8 mouse cellular contexts compared by ENCODE assay signal in the genomic region with DNA sequence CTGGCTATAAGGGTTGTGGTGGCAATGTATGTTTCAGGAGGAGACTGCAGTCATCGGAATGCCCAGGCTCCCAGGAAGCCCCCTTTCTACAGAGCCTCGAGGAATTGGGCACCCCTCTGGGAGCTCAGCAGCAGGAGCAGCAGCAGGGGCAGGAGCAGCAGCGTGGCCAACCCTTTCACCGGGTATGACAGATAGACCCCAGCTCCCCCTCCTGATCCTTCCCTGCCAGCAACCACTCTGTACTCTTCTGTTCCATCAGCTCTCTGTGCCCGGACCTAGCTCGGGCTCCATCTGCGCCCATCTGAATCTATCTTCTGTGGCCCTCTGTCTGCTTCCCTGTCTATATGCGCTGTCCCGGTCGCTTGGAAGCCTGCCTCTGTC. TPM values are rescaled to one million over a fixed set of nuclear protein-coding genes. Genes with fewer than 3 reads are reported as not detected.
DNase-seq lines count a peak whose midpoint lies in the region; ATAC-seq and TF ChIP-seq lines count a peak whose summit lies in the region.

No protein-coding gene starts in this region.

- peak overlapping the region; percentile 66 for H3K4me3 ChIP-seq in gastrocnemius, adult 2 months
- H3K4me3 ChIP-seq in C2C12 (ENCODE audit: insufficient read depth, poor library complexity, severe bottlenecking), result no peak overlapping the region
- peak overlapping the region; percentile 27 for H3K4me3 ChIP-seq in forebrain, embryonic 13.5 days
- H3K4me3 ChIP-seq in liver, embryonic 14.5 days (ENCODE audit: insufficient read depth in 1 of 2, low read depth in 2 of 2, low read length in 2 of 2), result no peak overlapping the region

- 10% methylated on average over 10 of the region's 10 CpGs for WGBS in forebrain, embryonic 13.5 days
- 29% methylated on average over 10 of the region's 10 CpGs for WGBS in liver, embryonic 14.5 days (ENCODE audit: insufficient replicate concordance)

- peak overlapping the region; percentile 41 for H3K9ac ChIP-seq in forebrain, embryonic 13.5 days
- no peak overlapping the region for H3K9ac ChIP-seq in liver, embryonic 14.5 days (replicated peaks)

- no peak for TF ChIP-seq CTCF in gastrocnemius, adult 2 months (IDR thresholded peaks at IDR 0.05)
- no peak for TF ChIP-seq CTCF in C2C12 (IDR thresholded peaks at IDR 0.05; ENCODE audit: control insufficient read depth, insufficient read depth, insufficient read length)
- TF ChIP-seq CTCF in liver, embryonic 14.5 days (IDR thresholded peaks at IDR 0.05; ENCODE audit: low read depth), result no peak

- no peak; the same call in 1 of the 2 replicates for ATAC-seq in forebrain, embryonic 13.5 days
- ATAC-seq in liver, embryonic 14.5 days (ENCODE audit: insufficient read depth), result peak; percentile 42
- no peak for ATAC-seq in CD4-positive, CD25-positive, alpha-beta regulatory T cell, adult 4 months

- H3K36me3 ChIP-seq in C2C12 (ENCODE audit: control insufficient read depth, insufficient read depth), result no peaks in the 10 kb centered on the region
- H3K36me3 ChIP-seq in forebrain, embryonic 13.5 days (ENCODE audit: poor library complexity, severe bottlenecking), result no peaks in the 10 kb centered on the region
- no peaks in the 10 kb centered on the region for H3K36me3 ChIP-seq in liver, embryonic 14.5 days (replicated peaks; ENCODE audit: control insufficient read depth, insufficient read depth, low read depth)

- DNase-seq in gastrocnemius, adult 2 months, result no peak
- DNase-seq in gastrocnemius, postnatal 25 days, result no peak
- no peak for DNase-seq in liver, embryonic 14.5 days (ENCODE audit: low read depth in 3 of 3, low spot score in 3 of 3)
- no peak for DNase-seq in embryo, embryonic 11 days
- no peak for DNase-seq in right cerebral cortex, adult 2 months (ENCODE audit: low spot score in 2 of 2)

- peaks cover 12% of the 10 kb centered on the region for H3K4me1 ChIP-seq in forebrain, embryonic 13.5 days
- H3K4me1 ChIP-seq in liver, embryonic 14.5 days (replicated peaks; ENCODE audit: control insufficient read depth in 2 of 2, insufficient read depth in 2 of 2, low read length in 1 of 2), result peaks cover 0 to 6% of the 10 kb centered on the region in 2 experiments; a peak in 3 of 4 replicates

- no peaks in the 10 kb centered on the region for H3K79me2 ChIP-seq in C2C12 (ENCODE audit: control insufficient read depth, insufficient read depth)

- intact Hi-C loops in gastrocnemius, adult 2 months (cut with DNase I), result loop anchor here (1.0 to 2.0 kb wide), 2 partner anchors 25 to 33 kb away; no protein-coding TSS in a partner anchor

- H3K27me3 ChIP-seq in C2C12 (ENCODE audit: control insufficient read depth, insufficient read depth, insufficient read length), result no peaks in the 10 kb centered on the region
- 0 out of 2 replicates have a peak, but pooled peaks cover 2% of the 10 kb centered on the region for H3K27me3 ChIP-seq in forebrain, embryonic 13.5 days
- H3K27me3 ChIP-seq in liver, embryonic 14.5 days (ENCODE audit: control insufficient read depth, insufficient read depth, low read length), result no peaks in the 10 kb centered on the region

- H3K4me2 ChIP-seq in forebrain, embryonic 13.5 days, result peak overlapping the region; percentile 60
- H3K4me2 ChIP-seq in liver, embryonic 14.5 days (ENCODE audit: low read depth), result peak overlapping the region; percentile 44; the same call in 1 of the 2 replicates

- TF ChIP-seq EP300 in liver, embryonic 14.5 days (IDR thresholded peaks at IDR 0.05; ENCODE audit: low read depth), result no peak

- no peaks in the 10 kb centered on the region for H3K79me3 ChIP-seq in C2C12 (ENCODE audit: low read depth)

- H3ac ChIP-seq in C2C12 (ENCODE audit: control insufficient read depth, insufficient read length, low read depth), result peak overlapping the region; percentile 14

- no peaks in the 10 kb centered on the region for H3K9me3 ChIP-seq in forebrain, embryonic 13.5 days (replicated peaks)
- H3K9me3 ChIP-seq in liver, embryonic 14.5 days (ENCODE audit: control insufficient read depth, low read length), result no peaks in the 10 kb centered on the region

- peak overlapping the region; percentile 79 for H3K27ac ChIP-seq in gastrocnemius, adult 2 months
- H3K27ac ChIP-seq in forebrain, embryonic 13.5 days, result no peak overlapping the region
- no peak overlapping the region for H3K27ac ChIP-seq in liver, embryonic 14.5 days

TF ChIP-seq in C2C12, 6 proteins besides CTCF, POLR2A, EP300 and RAD21:
- TF ChIP-seq USF1 (IDR thresholded peaks at IDR 0.05; ENCODE audit: low read depth) (no peak), MAX (IDR thresholded peaks at IDR 0.05) (no peak), FOSL1 (IDR thresholded peaks at IDR 0.05; ENCODE audit: insufficient read depth, low read length, poor library complexity, severe bottlenecking) (no peak), MYOG (IDR thresholded peaks at IDR 0.05; ENCODE audit: control insufficient read depth, extremely low read depth, insufficient read length) (no peak), CEBPB (IDR thresholded peaks at IDR 0.05; ENCODE audit: low read depth) (no peak), MYOD1 (IDR thresholded peaks at IDR 0.05; ENCODE audit: control insufficient read depth, insufficient read length, low read depth) (no peak)

RNA-seq across cellular contexts. Expression of gene Arhgef2, which starts 2.0 kb away (rescaled TPM):
- total RNA-seq in gastrocnemius, adult 2 months (2021), result 10 to 100 TPM; 22.4 to 24.7 TPM
- total RNA-seq in gastrocnemius, postnatal 25 days (2021), result 10 to 100 TPM; 28.1 to 33.0 TPM
- 88.3 TPM for polyA plus RNA-seq in C2C12 (2012; fragmentation: generic; extraction: Trizol)
- polyA plus RNA-seq in forebrain, embryonic 13.5 days (2015; fragmentation: Nextera tagmentation; extraction: Ambion mirVana), result 151 and 162 TPM in 2 replicates
- 8.5 and 8.9 TPM in 2 replicates for polyA plus RNA-seq in liver, embryonic 14.5 days (2012; rRNA removed)
- 10.1 and 11.5 TPM in 2 replicates for polyA plus RNA-seq in liver, embryonic 14.5 days (2014; fragmentation: Nextera tagmentation; extraction: Ambion mirVana)
- 10 to 100 TPM; 36.5 to 48.6 TPM for polyA plus RNA-seq in CD4-positive, CD25-positive, alpha-beta regulatory T cell, adult 4 months (2017; shearing (Covaris generic))

RNA-seq across cellular contexts. Expression of gene Ssr2, which starts 32.1 kb away (rescaled TPM):
- 10 to 100 TPM; 41.1 to 54.8 TPM for total RNA-seq in gastrocnemius, adult 2 months (2021)
- total RNA-seq in gastrocnemius, postnatal 25 days (2021), result 10 to 100 TPM; 52.2 to 63.2 TPM
- 351 TPM for polyA plus RNA-seq in C2C12 (2012; fragmentation: generic; extraction: Trizol)
- polyA plus RNA-seq in forebrain, embryonic 13.5 days (2015; fragmentation: Nextera tagmentation; extraction: Ambion mirVana), result 139 and 143 TPM in 2 replicates
- polyA plus RNA-seq in liver, embryonic 14.5 days (2012; rRNA removed), result 165 and 230 TPM in 2 replicates
- polyA plus RNA-seq in liver, embryonic 14.5 days (2014; fragmentation: Nextera tagmentation; extraction: Ambion mirVana), result 168 and 173 TPM in 2 replicates
- 100 to 1,000 TPM; 160 to 161 TPM for polyA plus RNA-seq in CD4-positive, CD25-positive, alpha-beta regulatory T cell, adult 4 months (2017; shearing (Covaris generic))

RNA-seq across cellular contexts. Expression of gene Rxfp4, which starts 45.2 kb away (rescaled TPM):
- not detected for total RNA-seq in gastrocnemius, adult 2 months (2021)
- total RNA-seq in gastrocnemius, postnatal 25 days (2021), result not detected
- polyA plus RNA-seq in C2C12 (2012; fragmentation: generic; extraction: Trizol), result 0.05 TPM
- polyA plus RNA-seq in forebrain, embryonic 13.5 days (2015; fragmentation: Nextera tagmentation; extraction: Ambion mirVana), result not detected in 2 replicates
- not detected in 2 replicates for polyA plus RNA-seq in liver, embryonic 14.5 days (2012; rRNA removed)
- not detected in 2 replicates for polyA plus RNA-seq in liver, embryonic 14.5 days (2014; fragmentation: Nextera tagmentation; extraction: Ambion mirVana)
- polyA plus RNA-seq in CD4-positive, CD25-positive, alpha-beta regulatory T cell, adult 4 months (2017; shearing (Covaris generic)), result under 1 TPM in 1 of 2 experiments, not detected in 1; 0.26 TPM

RNA-seq across cellular contexts. Expression of gene Ubqln4, which starts 54.2 kb away (rescaled TPM):
- total RNA-seq in gastrocnemius, adult 2 months (2021), result 10 to 100 TPM; 78.2 to 90.2 TPM
- total RNA-seq in gastrocnemius, postnatal 25 days (2021), result 10 to 100 TPM; 59.6 to 67.2 TPM
- polyA plus RNA-seq in C2C12 (2012; fragmentation: generic; extraction: Trizol), result 55.9 TPM
- 43.5 and 47.5 TPM in 2 replicates for polyA plus RNA-seq in forebrain, embryonic 13.5 days (2015; fragmentation: Nextera tagmentation; extraction: Ambion mirVana)
- polyA plus RNA-seq in liver, embryonic 14.5 days (2012; rRNA removed), result 22.7 and 27.2 TPM in 2 replicates
- polyA plus RNA-seq in liver, embryonic 14.5 days (2014; fragmentation: Nextera tagmentation; extraction: Ambion mirVana), result 17.9 and 20.9 TPM in 2 replicates
- 10 to 100 TPM; 11.9 to 12.0 TPM for polyA plus RNA-seq in CD4-positive, CD25-positive, alpha-beta regulatory T cell, adult 4 months (2017; shearing (Covaris generic))

RNA-seq across cellular contexts. Expression of gene Lamtor2, which starts 54.9 kb away (rescaled TPM):
- total RNA-seq in gastrocnemius, adult 2 months (2021), result 100 to 1,000 TPM in 1 of 2 experiments, 10 to 100 TPM in 1; 70.9 to 104 TPM
- 10 to 100 TPM; 76.1 to 81.1 TPM for total RNA-seq in gastrocnemius, postnatal 25 days (2021)
- polyA plus RNA-seq in C2C12 (2012; fragmentation: generic; extraction: Trizol), result 136 TPM
- polyA plus RNA-seq in forebrain, embryonic 13.5 days (2015; fragmentation: Nextera tagmentation; extraction: Ambion mirVana), result 170 and 180 TPM in 2 replicates
- 63.1 and 73.1 TPM in 2 replicates for polyA plus RNA-seq in liver, embryonic 14.5 days (2012; rRNA removed)
- polyA plus RNA-seq in liver, embryonic 14.5 days (2014; fragmentation: Nextera tagmentation; extraction: Ambion mirVana), result 60.5 and 62.0 TPM in 2 replicates
- polyA plus RNA-seq in CD4-positive, CD25-positive, alpha-beta regulatory T cell, adult 4 months (2017; shearing (Covaris generic)), result 100 to 1,000 TPM; 197 to 234 TPM

Comparison
In these comparisons a context has a peak if more than half of its experiments do, and no peak if none do; other contexts are left out.
1. H3K4me3 ChIP-seq: peak in gastrocnemius, adult 2 months (single experiment) and forebrain, embryonic 13.5 days (single experiment); none in C2C12 (single experiment) and liver, embryonic 14.5 days (0 of 2).